Mouse (Mus musculus) CH12.LX (cell line): ENCODE measurements around the gene Rps23. TPM values are rescaled to one million over a fixed set of nuclear protein-coding genes. Genes with fewer than 3 reads are reported as not detected.

Experiments used
- DNase-seq: peaks from one replicate; pipeline ENCODE4 v3.0.0-alpha.2; 2013; ENCODE audit errors: extremely low read depth
- H3K27ac ChIP-seq: 2 replicates; pipeline ENCODE4 v1.5.1; 2012; ENCODE audit warnings: low read depth, mild to moderate bottlenecking, control low read depth, moderate library complexity; ENCODE audit not compliant: insufficient read depth
- H3K27me3 ChIP-seq: replicated peaks from 2 replicates; pipeline ENCODE3; 2012; ENCODE audit warnings: inconsistent platforms
- H3K36me3 ChIP-seq, 2 experiments: replicated peaks in 1 of 2; 2 replicates each; pipeline versions ENCODE3 to v1.6.1; 2012; ENCODE audit warnings: inconsistent platforms in 1 of 2, low read length in 1 of 2, mild to moderate bottlenecking in 1 of 2, mixed read lengths in 1 of 2, moderate library complexity in 1 of 2; ENCODE audit not compliant: control insufficient read depth in 1 of 2, insufficient read depth in 1 of 2
- H3K4me1 ChIP-seq, 2 experiments: 2 replicates each; pipeline ENCODE4 v1.6.1; 2012; ENCODE audit warnings: inconsistent platforms in 1 of 2, moderate library complexity in 1 of 2; ENCODE audit not compliant: insufficient read depth in 2 of 2, control insufficient read depth in 1 of 2
- H3K4me2 ChIP-seq: 2 replicates; pipeline ENCODE4 v1.6.1; 2012; ENCODE audit warnings: low read depth, mild to moderate bottlenecking, control low read depth; ENCODE audit not compliant: poor library complexity, insufficient read depth, severe bottlenecking
- H3K4me3 ChIP-seq, 3 experiments: fragments of 150-350 bp in 1 of 3; sonication (generic) in 1 of 3; replicated peaks in 1 of 3; 2 replicates each; pipeline versions ENCODE3 to v1.5.1; 2011 to 2012; ENCODE audit warnings: low read depth in 2 of 3, low read length in 2 of 3, mild to moderate bottlenecking in 2 of 3, moderate library complexity in 2 of 3, control low read depth in 1 of 3, improper control_type of control experiment in 1 of 3, inconsistent platforms in 1 of 3, mixed read lengths in 1 of 3; ENCODE audit not compliant: poor library complexity in 1 of 3
- H3K79me2 ChIP-seq: replicated peaks from 2 replicates; pipeline ENCODE4 v1.6.1; 2012; ENCODE audit warnings: mild to moderate bottlenecking, moderate library complexity; ENCODE audit not compliant: control insufficient read depth, poor library complexity, insufficient read depth, severe bottlenecking; ENCODE audit errors: extremely low read depth
- H3K9ac ChIP-seq: 2 replicates; pipeline ENCODE4 v1.6.1; 2012; ENCODE audit warnings: low read depth, mild to moderate bottlenecking, control low read depth, moderate library complexity; ENCODE audit not compliant: insufficient read depth
- H3K9me3 ChIP-seq: replicated peaks from 2 replicates; pipeline ENCODE3; 2012; ENCODE audit warnings: low read length, inconsistent platforms, mixed read lengths
- BHLHE40 ChIP-seq: IDR thresholded peaks from 2 replicates; pipeline ENCODE4 v1.6.1; 2011; ENCODE audit warnings: mild to moderate bottlenecking, low read depth, low read length, improper control_type of control experiment
- CHD1 ChIP-seq: IDR thresholded peaks from 2 replicates; pipeline ENCODE4 v1.6.1; 2012; ENCODE audit warnings: low read depth, low read length, improper control_type of control experiment, inconsistent platforms
- CHD2 ChIP-seq: IDR thresholded peaks from 2 replicates; pipeline ENCODE4 v1.6.1; 2011; ENCODE audit warnings: low read length, improper control_type of control experiment
- CTCF ChIP-seq, 2 experiments: IDR thresholded peaks in 1 of 2; conservative IDR thresholded peaks in 1 of 2; 2 replicates each; pipeline ENCODE4 v1.5.1; 2011 to 2012; ENCODE audit warnings: low read depth in 2 of 2, low read length in 2 of 2, improper control_type of control experiment in 1 of 2, inconsistent platforms in 1 of 2, mild to moderate bottlenecking in 1 of 2, moderate library complexity in 1 of 2
- E2F4 ChIP-seq: IDR thresholded peaks from 2 replicates; pipeline ENCODE4 v1.6.1; 2011; ENCODE audit warnings: low read depth, low read length, improper control_type of control experiment; ENCODE audit not compliant: insufficient replicate concordance
- EP300 ChIP-seq: IDR thresholded peaks from 2 replicates; pipeline ENCODE4 v1.6.1; 2011; ENCODE audit warnings: low read length, improper control_type of control experiment
- ETS1 ChIP-seq: conservative IDR thresholded peaks from 2 replicates; pipeline ENCODE4 v1.6.1; 2012; ENCODE audit warnings: low read depth, mild to moderate bottlenecking, inconsistent platforms, low read length, improper control_type of control experiment, moderate library complexity
- GABPA ChIP-seq: IDR thresholded peaks from 2 replicates; pipeline ENCODE4 v1.6.1; 2012; ENCODE audit warnings: low read depth, low read length, improper control_type of control experiment, inconsistent platforms; ENCODE audit not compliant: insufficient replicate concordance
- HCFC1 ChIP-seq: IDR thresholded peaks from 2 replicates; pipeline ENCODE4 v1.6.1; 2012; ENCODE audit warnings: low read depth, mild to moderate bottlenecking, inconsistent platforms, low read length, improper control_type of control experiment
- IRF4 ChIP-seq: IDR thresholded peaks from 2 replicates; pipeline ENCODE4 v1.6.1; 2014; ENCODE audit warnings: low read depth, mild to moderate bottlenecking, inconsistent platforms, low read length, improper control_type of control experiment
- JUN ChIP-seq: IDR thresholded peaks from 2 replicates; pipeline ENCODE4 v1.6.1; 2011; ENCODE audit warnings: low read depth, mild to moderate bottlenecking, low read length, improper control_type of control experiment, moderate library complexity; ENCODE audit not compliant: insufficient read depth
- JUND ChIP-seq: conservative IDR thresholded peaks from 2 replicates; pipeline ENCODE4 v1.6.1; 2011; ENCODE audit warnings: low read depth, low read length, improper control_type of control experiment
- KAT2A ChIP-seq: IDR thresholded peaks from 2 replicates; pipeline ENCODE4 v1.6.1; 2012; ENCODE audit warnings: low read length, improper control_type of control experiment, inconsistent platforms; ENCODE audit not compliant: insufficient replicate concordance
- MAFK ChIP-seq: IDR thresholded peaks from 2 replicates; pipeline ENCODE4 v1.6.1; 2011; ENCODE audit warnings: low read length, improper control_type of control experiment; ENCODE audit not compliant: insufficient replicate concordance
- MAX ChIP-seq: IDR thresholded peaks from 2 replicates; pipeline ENCODE4 v1.6.1; 2011; ENCODE audit warnings: low read length, improper control_type of control experiment
- MAZ ChIP-seq: IDR thresholded peaks from 2 replicates; pipeline ENCODE4 v1.6.1; 2012; ENCODE audit warnings: low read depth, mild to moderate bottlenecking, inconsistent platforms, low read length, improper control_type of control experiment, moderate library complexity
- MEF2A ChIP-seq: IDR thresholded peaks from 2 replicates; pipeline ENCODE4 v1.6.1; 2014; ENCODE audit warnings: low read depth, mild to moderate bottlenecking, inconsistent platforms, low read length, improper control_type of control experiment, borderline replicate concordance
- MXI1 ChIP-seq: IDR thresholded peaks from 2 replicates; pipeline ENCODE4 v1.6.1; 2011; ENCODE audit warnings: mild to moderate bottlenecking, low read depth, low read length, improper control_type of control experiment
- MYC ChIP-seq: IDR thresholded peaks from 2 replicates; pipeline ENCODE4 v1.6.1; 2011; ENCODE audit warnings: low read depth, mild to moderate bottlenecking, improper control_type of control experiment, low read length
- NELFE ChIP-seq: IDR thresholded peaks from 2 replicates; pipeline ENCODE4 v1.6.1; 2011; ENCODE audit warnings: low read depth, low read length, improper control_type of control experiment
- PAX5 ChIP-seq: IDR thresholded peaks from 2 replicates; pipeline ENCODE4 v1.6.1; 2012; ENCODE audit warnings: low read length, inconsistent platforms, mixed read lengths
- POLR2A ChIP-seq: IDR thresholded peaks from 2 replicates; pipeline ENCODE4 v1.6.1; 2011; ENCODE audit warnings: low read depth, mild to moderate bottlenecking, improper control_type of control experiment, low read length
- POLR2AphosphoS2 ChIP-seq: IDR thresholded peaks from 2 replicates; pipeline ENCODE4 v1.6.1; 2011; ENCODE audit warnings: low read depth, low read length, improper control_type of control experiment
- RCOR1 ChIP-seq: conservative IDR thresholded peaks from 2 replicates; pipeline ENCODE4 v1.6.1; 2012; ENCODE audit warnings: low read depth, mild to moderate bottlenecking, inconsistent platforms, low read length, improper control_type of control experiment
- SMC3 ChIP-seq: IDR thresholded peaks from 2 replicates; pipeline ENCODE4 v1.6.1; 2011; ENCODE audit warnings: low read depth, low read length, improper control_type of control experiment
- TBP ChIP-seq: conservative IDR thresholded peaks from 2 replicates; pipeline ENCODE4 v1.6.1; 2011; ENCODE audit warnings: low read depth, low read length, improper control_type of control experiment
- TCF12 ChIP-seq: IDR thresholded peaks from 2 replicates; pipeline ENCODE4 v1.6.1; 2014; ENCODE audit warnings: low read depth, mild to moderate bottlenecking, inconsistent platforms, low read length, improper control_type of control experiment
- UBTF ChIP-seq: IDR thresholded peaks from 2 replicates; pipeline ENCODE4 v1.6.1; 2012; ENCODE audit warnings: low read depth, mild to moderate bottlenecking, inconsistent platforms, low read length, improper control_type of control experiment, moderate library complexity
- USF1 ChIP-seq: IDR thresholded peaks from 2 replicates; pipeline ENCODE4 v1.6.1; 2014; ENCODE audit warnings: low read depth, mild to moderate bottlenecking, inconsistent platforms, low read length, improper control_type of control experiment
- USF2 ChIP-seq: conservative IDR thresholded peaks from 2 replicates; pipeline ENCODE4 v1.6.1; 2011; ENCODE audit warnings: low read depth, low read length, improper control_type of control experiment
- ZC3H11A ChIP-seq: IDR thresholded peaks from 2 replicates; pipeline ENCODE4 v1.6.1; 2012; ENCODE audit warnings: low read depth, mild to moderate bottlenecking, inconsistent platforms, low read length, improper control_type of control experiment
- ZMIZ1 ChIP-seq: IDR thresholded peaks from 2 replicates; pipeline ENCODE4 v1.6.1; 2012; ENCODE audit warnings: low read depth, mild to moderate bottlenecking, inconsistent platforms, low read length, improper control_type of control experiment
- ZNF384 ChIP-seq: IDR thresholded peaks from 2 replicates; pipeline ENCODE4 v1.6.1; 2012; ENCODE audit warnings: low read depth, low read length, improper control_type of control experiment, inconsistent platforms
- dilution Hi-C: fragments of 300-500 bp; cut with MboI; formaldehyde crosslinking; loops from 2 replicates; pipeline ENCODE4 v1.14.3; 2020; ENCODE audit warnings: low sequenced_read_pairs; ENCODE audit not compliant: extremely low pct_unique_long_range_greater_than_20kb, extremely low pct_ligation_motif_present
- in situ Hi-C: fragments of 300-500 bp; cut with MboI; formaldehyde crosslinking; loops from 3 replicates; pipeline ENCODE4 v1.14.3; 2019; ENCODE audit warnings: low sequenced_read_pairs, low pct_ligation_motif_present, low pct_unique_long_range_greater_than_20kb, mixed read lengths
- polyA plus RNA-seq: library from polyadenylated mRNA; unstranded; fragments of >175 nt; gene quantifications from 2 replicates; pipeline ENCODE4 v1.2.1, GENCODE M21; 2012; ENCODE audit warnings: low read depth; ENCODE audit not compliant: insufficient read length
- total RNA-seq, 2 experiments: library from RNA; depleted of rRNA; stranded (reverse); fragments of 300-350 nt in 1 of 2; fragments of >200 nt in 1 of 2; gene quantifications; 2 replicates each; pipeline ENCODE4 v1.2.3; 2012 to 2014

Gene Rps23
- total and polyA plus RNA-seq, 3 experiments: 1,042 to 2,005 (median 1,970) TPM

GRCm38 (mm10) chr13:90933256-90933655 lies 10.5 kb downstream of the Rps23 start:
- Histone ChIP-seq H3K9ac (no peak overlapping the region), H3K4me1 (peaks cover 4 to 22% of the 10 kb centered on the region in 2 experiments; a peak in 3 of 4 replicates), H3K27ac (no peak overlapping the region), H3K4me3 (no peak overlapping the region), H3K9me3 (no peaks in the 10 kb centered on the region), H3K27me3 (no peaks in the 10 kb centered on the region)
- in situ Hi-C loops (loop anchor here (25.0 kb wide), 2 partner anchors 529 to 704 kb away; partner anchors contain the start of gene Ssbp2), dilution Hi-C loops (no loop called here)
- TF ChIP-seq MAFK (no peak), JUN (no peak), CHD2 (no peak), POLR2AphosphoS2 (no peak), USF1 (no peak), USF2 (no peak), CHD1 (no peak)
- TF ChIP-seq, all 38 proteins: peak for 0
- H3K4me2 ChIP-seq: no peak overlapping the region
- H3K36me3 ChIP-seq: peaks cover 0 to 4% of the 10 kb centered on the region in 2 experiments
- H3K79me2 ChIP-seq: no peaks in the 10 kb centered on the region
- DNase-seq: no peak

GRCm38 (mm10) chr13:90935852-90936251 lies 13.1 kb downstream of the Rps23 start:
- dilution Hi-C loops: no loop called here
- in situ Hi-C loops: loop anchor here (25.0 kb wide), 2 partner anchors 526 to 701 kb away; partner anchors contain the start of gene Ssbp2
- Histone ChIP-seq H3K9ac (no peak overlapping the region), H3K9me3 (no peaks in the 10 kb centered on the region), H3K36me3 (no peaks in the 10 kb centered on the region), H3K27ac (no peak overlapping the region), H3K4me3 (no peak overlapping the region), H3K4me1 (peaks cover 6 to 23% of the 10 kb centered on the region in 2 experiments; a peak in 3 of 4 replicates), H3K27me3 (no peaks in the 10 kb centered on the region), H3K79me2 (no peaks in the 10 kb centered on the region), H3K4me2 (no peak overlapping the region)
- peak; percentile 61 for DNase-seq
- no peak for TF ChIP-seq PAX5
- no peak for TF ChIP-seq MAZ
- no peak for TF ChIP-seq CHD2
- no peak for TF ChIP-seq ZC3H11A
- no peak for TF ChIP-seq UBTF
- no peak for TF ChIP-seq CTCF (conservative IDR thresholded peaks at IDR 0.05 in 1 of 2, IDR thresholded peaks at IDR 0.05 in 1 of 2; ENCODE audit: low read depth in 2 of 2, low read length in 2 of 2)
- no peak for TF ChIP-seq TCF12
- TF ChIP-seq RCOR1: no peak
- 0 out of 2 replicates have a peak, but pooled peaks have one; percentile 8 for TF ChIP-seq IRF4
- no peak for TF ChIP-seq ZNF384
- 0 out of 2 replicates have a peak, but pooled peaks have one; percentile 48 for TF ChIP-seq EP300
- TF ChIP-seq POLR2AphosphoS2: no peak
- no peak for TF ChIP-seq USF2
- TF ChIP-seq ETS1: peak; percentile 78
- TF ChIP-seq TBP: no peak
- peak; percentile 83 for TF ChIP-seq MEF2A
- no peak for TF ChIP-seq ZMIZ1
- TF ChIP-seq GABPA: no peak
- TF ChIP-seq MAFK: no peak
- no peak for TF ChIP-seq POLR2A
- no peak for TF ChIP-seq E2F4
- no peak for TF ChIP-seq MAX
- no peak for TF ChIP-seq HCFC1
- TF ChIP-seq NELFE: no peak
- no peak for TF ChIP-seq MYC
- TF ChIP-seq JUN: peak; percentile 84
- peak; percentile 34; the same call in 1 of the 2 replicates for TF ChIP-seq BHLHE40
- TF ChIP-seq MXI1: no peak
- TF ChIP-seq JUND: peak; percentile 76
- TF ChIP-seq KAT2A: no peak
- TF ChIP-seq SMC3: no peak
